ENCODE assay signal across 21 mouse cellular contexts in genomic region chr1:106515611-106516010, GRCm38 (mm10).
DNase-seq lines count a peak whose midpoint lies in the region; ATAC-seq and TF ChIP-seq lines count a peak whose summit lies in the region.
"Had no signal": no experiment of that assay in that cellular context is flagged by ENCODE, and none has a peak within 500 bp of the region (broad histone marks: within the 10 kb centered on the region; RNA-seq: fewer than 3 reads in every experiment).

No protein-coding gene starts in this region.

- no peak overlapping the region for H3K27ac ChIP-seq in hindbrain, postnatal 0 days
- H3K27ac ChIP-seq: limb, embryonic 13.5 days; liver, embryonic 15.5 days; midbrain, embryonic 12.5 days had no signal

- no peak overlapping the region for H3K9ac ChIP-seq in hindbrain, postnatal 0 days (replicated peaks; ENCODE audit: low read length)
- H3K9ac ChIP-seq: forebrain, postnatal 0 days; limb, embryonic 13.5 days; liver, embryonic 15.5 days; midbrain, embryonic 12.5 days had no signal

- no peak overlapping the region for H3K4me2 ChIP-seq in hindbrain, postnatal 0 days (ENCODE audit: low read depth, low read length)
- H3K4me2 ChIP-seq: heart, embryonic 11.5 days; limb, embryonic 13.5 days; liver, embryonic 15.5 days; midbrain, embryonic 12.5 days had no signal

- WGBS in hindbrain, postnatal 0 days = 89% methylated on average over 6 of the region's 6 CpGs

- no peaks in the 10 kb centered on the region for H3K36me3 ChIP-seq in hindbrain, postnatal 0 days (ENCODE audit: insufficient read depth, low read length)
- H3K36me3 ChIP-seq: limb, embryonic 13.5 days; liver, embryonic 15.5 days; midbrain, embryonic 12.5 days had no signal

- DNase-seq in spleen, adult 12 weeks (ENCODE audit: low spot score) = peak; percentile 8
- no peak for DNase-seq in spleen, adult 18-20 months
- peak; percentile 83 for DNase-seq in naive thymus-derived CD4-positive, alpha-beta T cell, adult 2 months (ENCODE audit: low read depth)
- peak; percentile 57 for DNase-seq in thymus, postnatal 25 days
- no peak for DNase-seq in right cerebral cortex, adult 18-20 months
- no peak for DNase-seq in urinary bladder, postnatal 14 days (ENCODE audit: low spot score)
- no peak for DNase-seq in hindbrain, postnatal 0 days (ENCODE audit: low spot score)
- DNase-seq: adrenal gland, postnatal 36 days; cerebellum, adult 9-11 months; forebrain, postnatal 0 days; gastrocnemius, postnatal 14 days; heart, postnatal 4 days; kidney, adult 18-20 months; kidney, postnatal 4 days; lung, postnatal 10 days had no signal

- no peaks in the 10 kb centered on the region for H3K4me1 ChIP-seq in hindbrain, postnatal 0 days (ENCODE audit: insufficient read depth, low read length)
- H3K4me1 ChIP-seq: limb, embryonic 13.5 days; liver, embryonic 15.5 days; midbrain, embryonic 12.5 days had no signal

- no peak overlapping the region for H3K4me3 ChIP-seq in hindbrain, postnatal 0 days (ENCODE audit: low read length)
- H3K4me3 ChIP-seq: limb, embryonic 13.5 days; liver, embryonic 15.5 days; midbrain, embryonic 12.5 days; myocyte had no signal

- no peaks in the 10 kb centered on the region for H3K9me3 ChIP-seq in hindbrain, postnatal 0 days (ENCODE audit: low read length)
- H3K9me3 ChIP-seq: limb, embryonic 13.5 days; liver, embryonic 15.5 days; midbrain, embryonic 12.5 days had no signal

- no peaks in the 10 kb centered on the region for H3K27me3 ChIP-seq in hindbrain, postnatal 0 days (ENCODE audit: insufficient read depth, low read length)
- H3K27me3 ChIP-seq: limb, embryonic 13.5 days; liver, embryonic 15.5 days; midbrain, embryonic 12.5 days had no signal

- no peak for TF ChIP-seq CTCF in hindbrain, postnatal 0 days (IDR thresholded peaks at IDR 0.05; ENCODE audit: low read depth)

- ATAC-seq in activated CD4-positive, CD25-positive, alpha-beta regulatory T cell, adult 4 months = peak; percentile 93
- ATAC-seq in hindbrain, postnatal 0 days = no peak
- ATAC-seq: forebrain, postnatal 0 days had no signal

Comparison
In these comparisons a context has a peak if more than half of its experiments do, and no peak if none do; other contexts are left out.
1. DNase-seq: peak in spleen, adult 12 weeks (single experiment), naive thymus-derived CD4-positive, alpha-beta T cell, adult 2 months (single experiment) and thymus, postnatal 25 days (single experiment); none in spleen, adult 18-20 months (0 of 2), right cerebral cortex, adult 18-20 months (single experiment), urinary bladder, postnatal 14 days (single experiment) and hindbrain, postnatal 0 days (single experiment).